In the genomic region with DNA sequence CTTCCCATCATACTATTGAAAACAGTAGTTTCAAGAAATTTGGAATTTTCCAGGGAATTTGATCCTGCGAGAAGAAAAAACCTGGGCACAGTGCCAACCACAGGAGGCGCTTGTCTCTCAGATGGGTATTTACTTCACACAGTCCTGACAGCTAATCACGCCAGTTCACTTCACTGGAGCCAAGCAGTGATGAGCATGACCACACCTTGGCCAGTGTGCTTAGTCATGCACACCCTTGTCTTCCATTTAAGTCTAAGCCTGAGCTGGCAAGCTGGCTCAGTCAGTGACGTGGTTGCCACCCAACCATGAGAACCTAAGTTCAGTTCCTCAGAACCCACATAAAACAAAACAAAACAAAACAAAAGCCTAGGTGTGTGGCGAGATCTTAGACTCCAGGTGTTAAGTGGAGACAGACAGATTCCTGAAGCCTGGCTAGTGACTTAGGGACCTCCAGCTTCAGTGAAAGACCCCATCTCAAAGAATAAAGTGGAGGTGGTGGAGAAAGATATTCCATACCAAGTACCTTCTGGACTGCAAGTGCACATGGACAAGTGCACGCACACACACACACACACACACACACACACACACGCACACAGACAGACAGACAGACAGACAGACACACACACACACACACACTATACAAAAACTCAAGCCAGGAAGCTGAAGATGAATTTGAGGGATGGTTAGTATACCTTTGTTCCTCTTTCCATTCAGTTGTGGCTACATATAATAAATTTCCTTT, we compare ENCODE assay signal across 8 mouse cellular contexts. TPM values are rescaled to one million over a fixed set of nuclear protein-coding genes. Genes with fewer than 3 reads are reported as not detected.
DNase-seq lines count a peak whose midpoint lies in the region.

No protein-coding gene starts in this region.

- intact Hi-C loops in gastrocnemius, postnatal 14 days (cut with DNase I; ENCODE audit: low total_unique reads), result no loop called here

- peak; percentile 17 for DNase-seq in frontal cortex, postnatal 36 days (ENCODE audit: low spot score in 2 of 2)
- no peak for DNase-seq in frontal cortex, postnatal 25 days (ENCODE audit: low spot score in 2 of 2)
- DNase-seq in urinary bladder, postnatal 14 days (ENCODE audit: low spot score), result peak; percentile 11
- no peak for DNase-seq in urinary bladder, adult 18-20 months (ENCODE audit: low spot score in 2 of 2)
- DNase-seq in gastrocnemius, postnatal 14 days, result peak; percentile 25
- peak; percentile 29 for DNase-seq in lung, postnatal 10 days
- peak; percentile 23 for DNase-seq in thymus, postnatal 14 days
- no peak for DNase-seq in urinary bladder, postnatal 10 days (ENCODE audit: low spot score)

RNA-seq across cellular contexts. Expression of a gene that starts 37.7 kb away (rescaled TPM):
- total RNA-seq in gastrocnemius, postnatal 14 days (2021), result 10 to 100 TPM; 31.2 to 34.9 TPM

RNA-seq across cellular contexts. Expression of a gene that starts 37.7 kb away (rescaled TPM):
- 10 to 100 TPM; 26.9 to 27.9 TPM for total RNA-seq in gastrocnemius, postnatal 14 days (2021)

Comparison
In these comparisons a context has a peak if more than half of its experiments do, and no peak if none do; other contexts are left out.
1. DNase-seq: peak in frontal cortex, postnatal 36 days (2 of 2), urinary bladder, postnatal 14 days (single experiment), gastrocnemius, postnatal 14 days (single experiment), lung, postnatal 10 days (single experiment) and thymus, postnatal 14 days (single experiment); none in frontal cortex, postnatal 25 days (0 of 2), urinary bladder, adult 18-20 months (0 of 2) and urinary bladder, postnatal 10 days (single experiment).